Mouse (Mus musculus) lung, embryonic 14.5 days (tissue): ENCODE results near the gene Tinagl1. TPM values are rescaled to one million over a fixed set of nuclear protein-coding genes. Genes with fewer than 3 reads are reported as not detected.

Experiments used
- ATAC-seq: fragments of 200-750 bp; cut with Nextera tagmentation; 2 replicates; pipeline ENCODE4 v1.8.0; 2017; ENCODE audit warnings: mild to moderate bottlenecking, moderate TSS enrichment, moderate library complexity; ENCODE audit not compliant: insufficient read depth
- DNase-seq: peaks from one replicate; pipeline ENCODE4 v3.0.0-alpha.2; 2015
- H3K27ac ChIP-seq: fragments of 300-500 bp; sonication (generic); 2 replicates; pipeline ENCODE4 v1.5.1; 2014; ENCODE audit warnings: low read depth, mild to moderate bottlenecking, moderate library complexity
- H3K27me3 ChIP-seq: fragments of 300-500 bp; sonication (generic); 2 replicates; pipeline ENCODE4 v1.6.1; 2014; ENCODE audit warnings: low read length, control low read depth; ENCODE audit not compliant: insufficient read depth
- H3K36me3 ChIP-seq: fragments of 300-500 bp; sonication (generic); 2 replicates; pipeline ENCODE4 v1.6.1; 2014; ENCODE audit warnings: control low read depth; ENCODE audit not compliant: insufficient read depth
- H3K4me1 ChIP-seq: fragments of 300-500 bp; sonication (generic); 2 replicates; pipeline ENCODE4 v1.6.1; 2014; ENCODE audit warnings: antibody characterized with exemption, control low read depth; ENCODE audit not compliant: insufficient read depth
- H3K4me2 ChIP-seq: fragments of 300-500 bp; sonication (generic); 2 replicates; pipeline ENCODE4 v1.6.1; 2014; ENCODE audit warnings: mild to moderate bottlenecking
- H3K4me3 ChIP-seq: fragments of 300-500 bp; sonication (generic); 2 replicates; pipeline ENCODE4 v1.5.1; 2014; ENCODE audit warnings: low read depth, low read length
- H3K9ac ChIP-seq: fragments of 300-500 bp; sonication (generic); 2 replicates; pipeline ENCODE4 v1.6.1; 2014
- H3K9me3 ChIP-seq: fragments of 300-500 bp; sonication (generic); 2 replicates; pipeline ENCODE4 v1.6.1; 2016; ENCODE audit warnings: low read depth, low read length, control low read depth
- CTCF ChIP-seq: IDR thresholded peaks from 2 replicates; pipeline ENCODE4 v1.5.1; 2016; ENCODE audit warnings: antibody characterized with exemption, low read depth
- WGBS: fragments of 180-500 bp; shearing (Covaris S2); extraction: QIAGEN DNeasy Blood & Tissue Kit; methylation state at CpG from one replicate; pipeline ENCODE4 v1.1.7; 2014; 5-methylcytosine and 5-hydroxymethylcytosine counted together
- polyA plus RNA-seq: library from polyadenylated mRNA; unstranded; fragments of >200 nt; fragmentation: Nextera tagmentation; extraction: Ambion mirVana; gene quantifications from 2 replicates; pipeline ENCODE4 v1.2.1, GENCODE M21; 2014

Gene Tinagl1
- polyA plus RNA-seq, 1 experiment from 2014 or later, result 30.3 TPM

DNA sequence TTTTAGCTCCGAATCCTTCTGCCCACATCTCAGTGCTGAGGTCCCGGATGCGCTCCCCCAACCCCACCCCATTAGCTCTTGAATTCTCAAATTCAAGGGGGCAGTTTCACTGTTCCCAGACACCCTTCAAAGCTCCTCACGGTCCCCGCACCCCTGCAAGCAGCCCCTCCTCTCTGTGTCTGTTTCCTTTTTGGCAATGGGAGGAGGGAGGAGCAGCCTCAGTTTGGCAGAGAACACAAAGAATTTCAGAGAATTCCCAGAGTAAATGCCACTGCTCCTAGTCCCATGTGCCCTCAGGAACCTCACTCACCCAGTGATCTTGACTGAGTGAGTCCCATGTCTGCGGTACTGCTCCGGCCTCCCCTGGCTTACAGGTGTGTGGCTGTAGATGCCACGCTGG lies 8.3 kb downstream of the Tinagl1 start:
- WGBS, result 61% methylated on average over 8 of the region's 8 CpGs
- peaks cover 42% of the 10 kb centered on the region for H3K4me1 ChIP-seq
- H3K27me3 ChIP-seq, result no peaks in the 10 kb centered on the region
- no peaks in the 10 kb centered on the region for H3K9me3 ChIP-seq
- H3K4me3 ChIP-seq, result no peak overlapping the region
- no peak overlapping the region for H3K4me2 ChIP-seq
- no peak for TF ChIP-seq CTCF
- ATAC-seq (no peak), DNase-seq (peak; percentile 55)
- H3K36me3 ChIP-seq, result no peaks in the 10 kb centered on the region
- H3K9ac ChIP-seq, result no peak overlapping the region
- H3K27ac ChIP-seq, result no peak overlapping the region

DNA sequence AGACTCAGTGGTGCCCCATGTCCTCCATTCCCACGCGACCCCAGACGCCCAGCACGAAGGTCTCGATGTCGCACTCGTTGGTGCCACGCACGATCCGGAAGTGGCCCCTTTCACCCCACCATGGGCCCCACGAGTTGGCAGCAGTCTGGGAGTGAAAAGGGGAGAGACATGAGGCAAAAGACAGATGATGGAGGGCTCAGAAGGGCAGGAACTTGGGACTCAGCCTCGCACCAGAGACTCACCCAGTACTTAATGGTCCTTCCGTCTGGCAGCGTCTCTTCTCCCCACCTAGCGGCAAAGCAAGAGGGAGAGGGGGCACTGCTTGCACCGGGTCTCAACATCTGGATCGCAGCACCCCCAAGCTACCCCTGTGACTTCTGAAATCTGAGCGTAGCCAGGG lies 8.9 kb downstream of the Tinagl1 start:
- 68% methylated on average over 18 of the region's 18 CpGs for WGBS
- Histone ChIP-seq H3K9ac (no peak overlapping the region), H3K4me1 (peaks cover 39% of the 10 kb centered on the region)

DNA sequence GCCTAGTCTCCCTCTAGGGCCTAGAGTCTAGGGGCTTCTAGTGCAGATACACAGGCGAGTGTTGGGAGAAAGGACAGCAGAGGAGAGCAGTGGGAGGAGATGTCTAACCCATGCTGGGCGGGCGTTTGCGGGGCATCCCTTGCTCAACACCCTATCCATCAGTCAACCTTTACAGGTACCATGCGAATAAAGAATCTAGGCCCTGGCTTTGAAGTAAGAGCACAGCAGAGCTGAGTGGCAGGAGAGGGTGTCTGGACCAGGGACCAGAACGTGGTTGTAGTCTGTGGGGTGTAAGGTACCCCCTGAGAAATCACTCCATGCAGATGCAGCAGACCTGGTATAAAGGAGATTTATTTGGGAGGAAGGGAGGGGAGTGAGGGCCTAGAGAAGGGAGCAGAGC lies 10.8 kb downstream of the Tinagl1 start:
- Histone ChIP-seq H3K4me3 (no peak overlapping the region), H3K27ac (peak overlapping the region; percentile 80), H3K4me2 (peak overlapping the region; percentile 59; the same call in 1 of the 2 replicates), H3K36me3 (no peaks in the 10 kb centered on the region), H3K4me1 (peaks cover 39% of the 10 kb centered on the region), H3K9ac (no peak overlapping the region; the same call in 1 of the 2 replicates), H3K27me3 (no peaks in the 10 kb centered on the region), H3K9me3 (no peaks in the 10 kb centered on the region)
- no peak for DNase-seq
- TF ChIP-seq CTCF, result no peak
- no peak for ATAC-seq
- WGBS, result 58% methylated on average over 6 of the region's 6 CpGs

More for the DNA sequence above, 8.9 kb downstream of the Tinagl1 start:
- Histone ChIP-seq H3K4me3 (no peak overlapping the region), H3K4me2 (no peak overlapping the region), H3K27ac (no peak overlapping the region), H3K27me3 (no peaks in the 10 kb centered on the region), H3K36me3 (no peaks in the 10 kb centered on the region), H3K9me3 (no peaks in the 10 kb centered on the region)
- DNase-seq (no peak), ATAC-seq (no peak)
- TF ChIP-seq CTCF, result no peak

DNA sequence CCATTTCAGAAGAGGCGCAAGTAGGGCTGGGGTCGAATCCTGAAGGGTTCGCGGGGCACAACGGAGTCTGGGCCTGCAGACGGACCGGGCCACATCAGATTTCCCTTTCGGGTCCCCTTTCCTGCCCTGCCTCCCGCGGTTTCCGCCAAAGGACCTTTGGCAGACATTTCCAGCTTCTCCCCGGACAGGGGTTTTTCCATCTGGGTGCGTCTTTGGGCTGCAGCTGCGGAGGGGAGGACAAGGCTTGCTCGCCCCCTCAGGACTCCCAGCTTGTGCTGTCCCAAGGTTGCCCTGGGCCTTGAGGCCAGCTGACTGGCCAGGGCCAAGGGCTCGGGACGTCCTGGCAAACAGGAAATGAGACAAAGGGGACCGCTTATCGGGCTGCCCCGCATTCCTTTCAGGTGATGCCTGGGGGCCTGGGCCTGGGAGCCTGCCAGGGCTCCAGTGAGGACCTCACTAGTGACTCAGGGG lies 11.5 kb downstream of the Tinagl1 start:
- Histone ChIP-seq H3K27me3 (no peaks in the 10 kb centered on the region), H3K36me3 (no peaks in the 10 kb centered on the region), H3K27ac (peak overlapping the region; percentile 80), H3K4me2 (peak overlapping the region; percentile 59), H3K9ac (peak overlapping the region; percentile 52), H3K4me3 (peak overlapping the region; percentile 15; the same call in 1 of the 2 replicates), H3K4me1 (peaks cover 33% of the 10 kb centered on the region), H3K9me3 (no peaks in the 10 kb centered on the region)
- DNase-seq (peak; percentile 75), ATAC-seq (peak; percentile 33; the same call in 1 of the 2 replicates)
- WGBS, result 4% methylated on average over 20 of the region's 20 CpGs
- no peak for TF ChIP-seq CTCF

DNA sequence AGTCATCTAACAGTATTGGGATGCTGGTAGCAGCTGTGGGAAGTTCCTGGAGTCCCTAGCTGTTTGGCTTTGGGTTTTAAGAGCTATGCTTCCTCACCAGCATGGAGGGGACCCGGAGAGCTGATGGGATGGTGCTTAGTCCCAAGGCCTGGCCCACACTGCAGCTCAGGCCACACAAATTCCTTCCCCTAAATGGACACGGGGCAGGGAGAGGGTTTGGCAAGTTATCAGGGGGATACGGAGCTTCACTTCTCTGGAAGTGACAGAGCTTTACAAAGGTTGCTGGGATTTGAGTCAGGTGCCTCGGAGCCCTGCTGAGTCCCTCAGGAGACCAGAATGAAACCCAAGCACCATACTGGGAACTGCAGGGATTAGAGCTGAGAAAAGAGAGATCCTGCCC lies 13.6 kb downstream of the Tinagl1 start:
- DNase-seq, result no peak
- Histone ChIP-seq H3K9ac (no peak overlapping the region), H3K9me3 (no peaks in the 10 kb centered on the region), H3K4me1 (peaks cover 17% of the 10 kb centered on the region), H3K4me3 (no peak overlapping the region), H3K36me3 (no peaks in the 10 kb centered on the region), H3K4me2 (no peak overlapping the region), H3K27me3 (no peaks in the 10 kb centered on the region), H3K27ac (no peak overlapping the region)
- no peak for TF ChIP-seq CTCF
- WGBS, result 32% methylated on average over 4 of the region's 4 CpGs
- ATAC-seq, result no peak

DNA sequence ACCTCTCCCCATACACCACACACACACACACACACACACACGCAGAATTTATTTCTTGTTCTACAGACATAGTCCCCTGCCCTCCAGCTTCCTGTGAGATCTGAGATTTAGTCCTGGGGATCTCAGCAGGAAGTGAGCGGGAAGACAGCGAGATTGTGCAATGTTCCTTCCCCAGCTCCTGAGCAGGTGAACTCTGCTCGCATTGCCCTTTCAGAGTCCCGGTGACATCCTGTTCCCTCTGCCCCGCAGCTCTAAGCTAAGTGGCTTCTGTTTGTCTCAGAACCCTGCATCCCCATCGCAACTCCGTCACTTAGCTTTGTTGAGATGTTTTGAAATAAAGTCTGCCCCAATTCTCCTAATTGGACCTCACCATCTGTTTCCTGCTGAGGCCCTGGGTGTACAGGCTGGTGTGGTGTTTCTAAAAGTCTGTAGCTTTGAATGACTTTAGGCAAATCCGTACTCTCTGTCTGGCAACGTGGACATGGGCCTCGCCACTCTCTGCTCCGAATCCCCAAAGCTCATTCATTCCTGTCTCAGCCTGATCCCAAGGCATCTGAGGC lies 18.0 kb downstream of the Tinagl1 start:
- Histone ChIP-seq H3K9me3 (no peaks in the 10 kb centered on the region), H3K27me3 (peaks cover 7% of the 10 kb centered on the region; the same call in 1 of the 2 replicates), H3K9ac (no peak overlapping the region), H3K4me2 (no peak overlapping the region), H3K4me3 (no peak overlapping the region), H3K4me1 (no peaks in the 10 kb centered on the region), H3K36me3 (no peaks in the 10 kb centered on the region), H3K27ac (no peak overlapping the region)
- WGBS, result 64% methylated on average over 12 of the region's 12 CpGs
- DNase-seq (no peak), ATAC-seq (no peak)
- no peak for TF ChIP-seq CTCF

DNA sequence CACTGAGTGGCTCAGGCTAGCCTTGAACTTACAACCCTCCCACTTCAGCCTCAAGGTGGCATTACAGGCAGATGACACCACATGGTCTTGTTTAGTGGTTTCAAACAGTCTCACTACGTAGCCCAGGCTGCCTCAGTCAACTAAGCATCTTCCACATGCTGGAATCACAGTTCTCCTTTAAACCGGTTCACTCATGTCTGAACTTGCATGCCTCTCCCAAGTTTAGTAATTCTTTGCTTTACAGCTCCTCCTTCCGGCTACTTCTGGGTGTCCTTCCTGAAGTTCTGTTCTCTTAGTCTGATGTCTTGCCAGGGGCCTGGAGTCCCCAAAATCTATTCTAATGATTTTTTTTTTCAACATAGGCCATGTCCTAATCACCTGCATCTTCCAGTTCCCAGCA lies 20.7 kb downstream of the Tinagl1 start:
- WGBS, result 78% methylated on average over 3 of the region's 3 CpGs
- Histone ChIP-seq H3K27ac (no peak overlapping the region), H3K9me3 (no peaks in the 10 kb centered on the region), H3K36me3 (no peaks in the 10 kb centered on the region), H3K9ac (no peak overlapping the region), H3K4me1 (no peaks in the 10 kb centered on the region), H3K27me3 (peaks cover 7% of the 10 kb centered on the region; the same call in 1 of the 2 replicates), H3K4me2 (no peak overlapping the region), H3K4me3 (no peak overlapping the region)
- ATAC-seq (no peak), DNase-seq (no peak)
- TF ChIP-seq CTCF, result no peak
